Mouse (Mus musculus) induced T-regulatory cell, adult 2 months (primary cell): Measurements from ENCODE around the gene Mfsd4b1.
A peak's percentile ranks its signal among the peaks of the same experiment; 100 is the strongest.

Experiments
- DNase-seq: peaks from one replicate; pipeline ENCODE4 v3.0.0-alpha.2; 2012; ENCODE audit warnings: low read depth

Mfsd4b1 gene

DNA sequence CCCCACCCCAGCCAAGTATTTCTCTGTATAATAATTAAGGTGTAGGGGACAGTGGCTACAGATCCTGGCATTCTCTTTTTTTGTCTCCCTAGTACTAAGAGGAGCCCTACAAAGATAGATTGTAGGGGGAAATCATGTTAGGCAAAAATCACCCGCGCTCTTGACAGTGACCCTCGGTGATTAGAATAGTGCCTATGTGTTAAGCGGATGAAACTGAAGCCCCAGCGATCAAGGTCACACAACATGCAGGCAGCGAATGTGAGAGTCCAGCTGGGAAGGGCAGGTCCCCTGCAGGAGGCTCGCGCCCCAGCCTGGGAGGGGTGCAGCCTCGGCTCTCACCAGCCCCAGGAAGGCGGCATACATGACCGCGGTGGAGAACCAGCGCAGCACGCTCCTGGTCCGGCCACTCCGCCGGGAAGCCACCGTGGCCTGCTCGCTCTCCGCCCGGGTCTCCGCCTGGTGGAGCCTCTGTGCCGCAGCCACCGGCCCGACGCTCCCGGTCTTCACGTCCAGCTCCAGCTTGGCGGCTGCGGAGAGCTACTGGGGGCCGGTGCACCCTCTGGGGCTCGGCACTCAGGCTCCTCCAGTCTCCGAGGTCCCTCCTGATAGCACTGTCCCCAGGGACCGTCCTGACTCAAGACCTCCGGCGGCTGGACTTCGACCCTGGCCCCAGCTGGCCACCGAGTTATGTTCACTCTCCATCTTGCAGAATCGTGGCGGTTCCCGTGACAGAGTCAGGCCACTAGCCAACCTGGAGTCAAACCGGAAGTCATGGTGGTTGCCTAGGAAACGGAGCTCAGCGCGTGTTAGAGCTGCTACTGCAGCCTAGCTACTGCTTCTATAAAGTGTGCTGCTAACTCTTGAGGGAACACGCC, at the start of gene Mfsd4b1:
Mfsd4b1 (minus strand) TSS at position 715 of the 875 bp plus-strand sequence.
- DNase-seq = peak; percentile 90

DNA sequence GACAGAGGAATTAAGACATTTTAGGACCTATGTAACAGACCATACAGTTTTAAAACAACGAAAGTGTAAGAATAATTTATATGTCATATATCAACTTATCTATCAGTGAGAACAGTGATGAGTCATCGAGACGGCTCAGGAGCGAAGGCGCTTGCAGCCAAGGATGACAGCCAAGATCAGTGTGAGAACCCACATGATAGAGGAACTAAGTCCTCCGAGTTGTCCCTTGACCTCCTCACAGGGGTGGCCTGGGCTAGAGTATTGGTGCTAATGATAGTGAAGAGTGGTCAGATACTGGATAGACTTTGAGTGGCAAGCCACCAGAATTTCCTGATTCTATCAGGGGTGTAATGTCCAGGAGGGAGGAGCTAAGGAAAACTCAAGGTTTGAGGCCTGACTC, 48.5 kb upstream of the Mfsd4b1 start:
- DNase-seq = peak; percentile 21

DNA sequence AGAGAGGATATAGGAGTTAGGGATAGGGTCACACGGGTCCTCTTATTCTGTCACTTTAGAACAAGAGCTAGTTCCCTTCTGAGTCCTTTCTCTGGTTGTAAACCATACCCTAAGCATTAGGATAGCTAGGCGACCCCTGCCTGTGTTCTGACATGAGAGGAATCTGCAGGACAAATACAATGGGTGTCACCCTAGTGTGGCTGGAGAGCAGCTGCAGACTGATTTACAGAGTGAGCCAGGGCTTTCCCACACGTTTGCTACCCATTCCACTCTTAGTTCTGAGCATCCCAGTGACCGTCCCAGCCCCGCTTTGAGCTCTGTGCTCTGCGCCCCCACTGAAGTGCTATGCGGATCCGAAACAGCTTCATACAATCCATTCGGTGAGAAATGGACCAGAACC, 45.6 kb upstream of the Mfsd4b1 start:
- DNase-seq = peak; percentile 14

DNA sequence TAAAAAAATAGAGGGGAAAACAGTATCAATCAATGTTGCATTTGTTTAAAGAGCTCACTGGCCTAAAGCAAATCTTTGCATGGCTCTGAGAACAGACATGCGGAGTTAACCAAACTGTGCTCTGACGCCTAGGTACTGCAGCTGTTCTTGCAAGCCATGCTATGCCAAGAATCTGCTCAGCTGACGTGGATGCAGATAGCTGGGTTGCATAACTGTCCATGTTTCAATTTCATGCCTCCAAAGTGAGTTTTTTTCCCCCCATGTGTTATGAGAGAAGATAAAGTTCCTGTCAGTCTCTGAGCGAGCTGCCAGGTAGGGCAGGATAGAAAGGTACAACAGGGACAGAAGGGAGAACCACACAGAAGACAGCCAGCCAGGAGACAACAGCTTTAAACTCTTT, 44.2 kb upstream of the Mfsd4b1 start:
- DNase-seq = no peak

DNA sequence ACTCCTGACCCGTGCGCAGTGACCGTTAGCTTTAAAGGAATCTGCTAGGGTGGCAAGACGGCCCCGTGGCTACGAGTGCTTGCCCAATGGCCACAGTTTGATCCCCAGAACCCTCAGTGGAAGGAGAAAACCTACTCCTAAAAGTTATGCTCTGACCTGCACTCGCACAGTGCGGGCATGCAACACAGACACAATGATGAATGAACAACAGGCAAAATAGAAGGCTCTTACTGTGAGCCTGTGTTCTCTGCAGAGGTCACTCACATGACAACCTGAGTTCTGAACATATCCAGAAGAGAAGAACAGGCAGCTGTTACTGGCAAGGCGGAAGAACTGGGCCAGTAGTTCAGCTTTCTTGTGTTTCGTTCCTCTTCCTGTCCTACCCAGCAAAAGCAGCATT, 43.5 kb upstream of the Mfsd4b1 start:
- peak; percentile 13 for DNase-seq

DNA sequence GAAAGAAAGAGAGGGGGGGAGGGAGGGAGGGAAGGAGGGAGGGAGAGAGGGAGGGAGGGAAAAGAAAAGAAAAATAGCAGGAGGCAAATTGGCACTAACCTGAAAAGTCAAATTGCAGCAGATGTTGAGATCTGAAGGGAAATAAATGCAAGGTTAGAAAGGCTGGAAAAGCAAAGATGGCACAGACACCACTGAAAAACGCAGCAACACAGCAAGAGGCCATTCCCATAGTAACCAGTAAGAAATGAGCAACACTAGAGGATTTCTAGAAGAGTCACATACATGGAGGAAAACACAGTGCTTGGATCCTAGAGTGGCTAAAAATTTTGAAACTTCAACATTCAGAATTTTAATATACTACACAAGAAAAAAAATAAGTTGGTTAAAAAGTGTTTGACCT, 42.5 kb upstream of the Mfsd4b1 start:
- no peak for DNase-seq

DNA sequence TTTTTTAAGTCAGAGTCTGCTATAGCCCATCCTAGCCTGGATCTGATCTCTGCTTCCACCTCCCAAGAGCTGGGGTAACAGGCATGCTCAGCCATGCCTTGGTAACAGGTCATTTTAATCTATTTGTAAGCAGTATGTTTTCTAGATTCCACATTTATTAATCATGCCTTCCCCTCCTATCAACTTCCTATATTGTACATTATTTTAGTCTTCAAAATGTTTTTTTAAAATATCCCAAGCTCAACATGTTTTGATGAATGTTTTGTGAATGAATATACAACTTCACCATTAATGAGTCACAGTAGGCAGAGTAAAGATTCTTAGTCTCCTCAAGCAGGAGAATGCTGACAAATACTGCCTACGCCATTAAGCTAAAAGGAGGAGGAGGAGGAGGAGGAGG, 42.0 kb upstream of the Mfsd4b1 start:
- no peak for DNase-seq

DNA sequence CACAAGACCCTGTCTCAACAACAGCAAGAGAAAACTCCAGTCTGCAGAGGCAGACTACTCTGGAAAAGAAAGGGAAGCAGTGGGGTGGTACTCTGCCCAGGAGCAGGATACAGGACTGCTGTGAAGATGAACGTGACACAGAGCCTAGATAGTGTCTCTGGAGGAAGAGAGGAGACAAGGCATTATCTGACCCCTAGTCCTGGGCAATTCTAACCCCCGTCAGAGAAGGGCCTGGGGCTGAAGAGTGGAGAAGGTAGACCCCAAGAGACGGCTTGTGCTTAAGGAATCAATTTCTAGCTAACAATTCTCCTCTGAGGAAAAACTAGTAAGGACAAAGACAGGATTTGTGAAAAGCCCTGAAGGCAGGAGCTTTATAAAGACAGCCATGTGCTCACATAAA, 40.3 kb upstream of the Mfsd4b1 start:
- DNase-seq = no peak

DNA sequence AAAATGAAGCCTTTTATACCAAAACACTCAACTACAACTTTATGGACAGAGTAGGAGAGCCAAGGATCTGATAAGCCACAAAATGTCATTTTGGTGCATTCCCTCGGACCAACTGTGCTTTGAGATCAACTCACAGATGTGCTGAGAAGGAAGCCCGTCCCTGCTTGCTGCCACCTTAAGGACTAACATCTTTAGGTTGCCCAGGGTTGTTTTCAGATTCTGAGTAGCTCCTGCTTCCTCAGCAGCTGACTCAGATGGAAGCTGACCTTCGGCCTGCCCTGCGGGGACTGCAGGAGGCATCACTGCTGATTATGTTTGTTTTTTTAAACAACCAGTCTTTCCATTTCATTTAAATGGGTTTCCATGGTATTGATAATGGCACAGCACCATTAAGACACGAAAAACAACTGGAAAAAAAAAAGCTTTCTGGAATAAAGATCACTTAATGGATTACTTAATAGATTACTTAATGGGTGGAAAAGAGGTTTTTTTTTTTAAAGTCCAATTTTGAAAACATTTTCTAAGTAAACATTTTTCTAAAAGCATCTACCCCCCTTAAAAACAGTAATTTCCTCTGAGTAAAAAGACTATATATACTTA, 38.3 kb upstream of the Mfsd4b1 start:
- peak; percentile 20 for DNase-seq

DNA sequence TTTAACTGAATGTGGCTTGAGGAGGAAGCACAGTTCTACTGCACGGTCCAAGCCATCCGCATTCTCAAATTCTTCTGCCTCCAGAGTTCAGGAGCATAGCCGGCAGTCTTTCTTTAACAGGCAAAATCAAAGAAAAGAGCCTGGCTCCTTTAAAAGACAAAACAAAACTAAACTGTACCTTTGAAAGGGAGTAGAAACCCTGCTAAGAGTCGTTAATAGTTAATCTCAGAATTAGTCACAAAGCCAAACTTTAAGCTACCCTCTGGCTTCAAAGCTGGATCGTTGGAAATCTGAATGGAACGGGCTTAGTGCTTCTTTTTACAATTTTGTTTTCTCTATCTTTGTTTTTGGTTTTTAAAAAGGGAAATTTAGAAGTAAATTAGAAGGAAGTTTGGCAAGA, 37.7 kb upstream of the Mfsd4b1 start:
- DNase-seq = no peak

DNA sequence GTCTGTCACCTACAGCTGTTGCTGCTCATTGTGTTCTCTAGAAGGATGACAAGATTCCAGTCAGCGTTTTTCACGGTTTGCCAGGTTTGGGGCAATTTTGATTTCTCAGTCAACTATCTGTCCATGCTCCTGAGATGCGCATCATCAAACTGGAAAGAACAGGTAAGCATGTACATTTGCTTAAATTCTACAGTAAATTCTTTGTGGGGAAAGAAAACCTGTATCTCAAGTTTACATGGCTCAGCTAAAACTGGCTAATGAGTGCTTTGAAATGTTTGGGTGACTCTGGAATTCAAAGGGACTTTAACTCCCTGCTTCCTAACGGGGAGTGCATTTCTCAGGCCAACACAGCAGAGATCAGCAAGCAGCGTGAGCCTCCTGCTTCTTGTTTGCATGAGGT, 36.9 kb upstream of the Mfsd4b1 start:
- no peak for DNase-seq

DNA sequence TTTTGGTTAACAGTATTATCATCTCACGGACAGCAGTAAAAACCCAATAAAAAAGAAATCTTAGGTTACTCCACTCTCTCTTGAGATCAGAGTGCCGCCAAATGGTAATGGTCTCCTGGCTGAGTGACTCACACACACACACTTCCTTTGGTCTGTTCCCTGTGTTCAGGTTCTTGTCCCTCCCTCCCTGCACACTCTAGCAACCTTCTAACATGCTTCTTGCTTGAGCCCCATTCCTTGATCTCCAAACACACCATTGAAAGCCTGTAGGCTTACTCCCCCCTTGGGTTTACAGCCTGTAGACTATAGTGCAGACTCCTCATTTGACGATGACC, 33.7 kb upstream of the Mfsd4b1 start:
- DNase-seq = no peak

DNA sequence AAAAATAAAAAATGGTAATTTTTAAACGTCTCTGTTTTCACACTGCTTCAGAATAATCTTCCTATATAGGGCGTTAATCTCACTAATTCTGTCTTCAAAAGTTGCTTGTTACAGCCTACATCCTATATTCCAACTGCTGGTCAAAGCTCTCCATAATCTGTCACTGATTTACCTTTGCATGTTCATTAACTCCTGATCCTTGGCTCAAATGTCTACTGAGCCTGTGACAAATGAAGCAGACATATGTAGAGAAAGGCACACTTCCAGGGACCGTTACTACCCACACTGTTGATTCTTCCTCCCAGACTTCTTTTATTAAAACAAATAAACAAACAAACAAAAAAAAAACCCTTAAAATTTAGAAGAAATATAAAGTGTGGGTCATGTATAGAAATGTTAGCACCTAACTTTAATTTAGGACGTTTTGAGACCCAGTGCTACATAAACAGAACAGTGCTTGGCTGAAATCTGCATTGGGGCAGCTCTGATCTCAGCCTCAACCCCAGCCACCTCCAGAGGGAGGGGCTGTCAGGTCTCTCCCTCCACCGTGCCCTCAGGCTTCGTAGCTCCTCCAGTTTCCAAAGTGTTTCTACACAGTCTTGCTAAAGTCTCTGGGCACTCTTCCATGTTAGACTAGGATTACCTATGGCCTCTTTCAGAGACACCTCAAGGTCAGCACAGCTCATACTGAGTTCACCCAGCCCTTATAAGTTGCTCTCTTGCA, 33.2 kb upstream of the Mfsd4b1 start:
- DNase-seq = no peak

DNA sequence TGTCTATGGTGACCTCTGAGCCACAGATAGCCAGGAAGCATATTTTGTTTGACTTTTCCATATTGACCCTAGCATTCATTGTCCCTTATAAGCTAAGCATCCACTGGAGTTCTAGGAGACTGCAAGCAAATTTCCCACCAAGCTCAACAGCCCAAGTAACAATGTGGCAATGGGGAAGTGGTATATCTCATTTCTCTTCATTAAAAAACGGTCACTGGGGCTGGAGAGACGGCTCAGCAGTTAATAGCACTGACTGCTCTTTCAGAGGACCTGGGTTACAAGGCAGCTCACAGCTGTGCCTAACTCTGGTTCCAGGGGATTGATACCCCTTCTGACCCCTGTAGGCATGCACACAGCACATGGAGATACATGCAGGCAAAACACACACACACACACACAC, 32.5 kb upstream of the Mfsd4b1 start:
- no peak for DNase-seq

DNA sequence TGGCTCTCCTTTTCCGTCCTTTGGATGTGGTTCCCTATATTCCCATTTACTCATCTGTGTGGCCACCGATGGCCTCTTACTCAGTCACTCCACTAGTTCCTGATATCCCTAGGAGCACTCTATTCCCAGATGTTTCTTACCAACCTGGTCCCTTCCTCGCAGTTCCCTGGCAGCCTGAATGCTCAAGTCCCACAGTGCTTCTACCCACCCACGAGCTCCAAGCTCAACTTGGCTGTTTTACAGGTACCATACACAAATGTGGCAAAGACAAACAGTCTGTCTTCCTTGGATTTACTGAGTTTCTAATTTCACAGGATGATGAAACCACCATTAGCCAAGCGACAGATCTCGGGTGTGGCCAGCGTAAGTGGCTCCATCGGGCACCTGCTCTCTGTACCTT, 29.4 kb upstream of the Mfsd4b1 start:
- no peak for DNase-seq

DNA sequence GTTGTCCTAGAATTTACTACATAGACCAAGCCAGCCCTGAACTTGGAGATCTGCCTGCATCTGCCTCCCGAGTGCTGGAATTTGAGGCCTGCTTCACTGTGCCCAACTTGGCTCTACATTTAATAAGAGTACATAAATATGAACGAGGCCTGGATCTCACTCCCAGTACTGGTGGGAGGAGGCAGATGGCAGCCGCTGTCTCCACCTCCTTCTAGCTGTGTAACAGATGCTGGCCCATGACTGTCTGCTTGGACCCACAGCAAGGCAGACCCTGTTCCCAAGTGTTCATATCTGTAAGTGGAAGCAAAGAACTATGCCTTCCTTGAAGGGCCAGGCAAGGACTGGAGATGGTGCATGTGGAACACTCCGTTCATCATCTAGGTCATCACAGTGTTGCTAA, 28.8 kb upstream of the Mfsd4b1 start:
- DNase-seq = no peak

DNA sequence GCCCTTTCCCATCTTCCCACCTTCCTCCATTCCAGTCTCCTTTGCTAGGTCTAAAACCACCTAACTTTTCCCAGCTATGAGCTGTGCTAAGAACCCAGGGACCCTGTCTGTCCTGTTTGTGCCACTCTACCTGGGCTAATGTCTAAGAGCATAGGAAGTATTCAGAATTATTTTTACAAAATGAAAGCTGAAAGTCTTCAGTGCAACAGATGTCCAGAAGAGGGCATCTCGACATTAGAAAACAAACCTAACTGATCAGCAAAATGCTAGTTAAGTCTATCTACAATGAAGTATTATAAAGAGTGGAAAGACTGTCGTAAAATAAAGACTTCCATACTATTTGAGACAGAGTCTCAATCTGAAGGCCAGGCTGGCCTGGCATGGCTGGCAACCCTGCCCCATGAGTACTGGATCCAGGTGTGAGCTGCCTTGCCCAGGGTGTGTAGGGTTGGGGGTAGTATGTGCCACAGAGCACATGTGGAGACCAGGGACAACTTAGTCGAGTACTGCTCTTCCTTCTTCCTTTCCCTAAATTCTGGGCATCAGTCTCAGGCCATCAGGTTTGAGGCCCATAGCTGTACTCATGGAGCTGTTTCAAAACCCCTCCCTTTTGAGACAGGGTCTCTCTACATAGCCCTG, 28.3 kb upstream of the Mfsd4b1 start:
- DNase-seq = peak; percentile 74

DNA sequence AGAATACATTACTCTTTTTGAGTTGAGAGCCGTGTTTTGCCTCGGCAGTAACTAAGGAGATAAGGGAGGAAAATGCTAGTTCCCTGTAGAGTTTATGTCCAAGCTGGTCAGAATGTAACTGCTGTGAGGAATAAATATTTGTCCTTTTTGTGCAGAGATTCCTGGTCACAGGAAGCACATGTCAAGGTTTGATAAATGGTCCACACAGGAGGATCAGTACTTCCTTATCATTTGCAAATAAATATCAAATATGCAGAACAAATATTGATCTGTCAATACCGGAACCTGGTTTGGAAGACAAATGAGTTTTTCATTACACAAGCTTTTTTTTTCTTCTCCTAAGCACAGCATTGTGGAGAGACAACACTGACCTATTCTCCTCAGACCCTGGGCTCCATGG, 26.9 kb upstream of the Mfsd4b1 start:
- no peak for DNase-seq

DNA sequence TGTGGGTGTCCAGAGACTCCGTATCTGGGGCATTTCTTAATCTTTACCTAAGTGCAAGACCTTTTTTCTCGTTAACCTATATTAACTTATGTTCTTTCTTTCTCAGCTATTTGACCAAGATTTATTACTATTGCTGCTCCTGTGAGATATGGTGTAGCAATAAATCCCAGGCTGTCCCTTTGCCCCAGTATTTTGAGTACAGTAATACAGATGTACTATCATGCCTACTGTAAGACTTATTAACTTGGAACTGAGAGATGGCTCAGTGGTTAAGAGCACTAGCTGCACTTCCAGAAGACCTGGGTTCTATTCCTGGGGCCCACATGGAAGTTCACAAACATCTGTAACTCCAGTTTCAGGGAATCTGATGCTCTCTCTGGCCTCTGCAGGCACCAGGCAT, 25.7 kb upstream of the Mfsd4b1 start:
- DNase-seq = no peak

DNA sequence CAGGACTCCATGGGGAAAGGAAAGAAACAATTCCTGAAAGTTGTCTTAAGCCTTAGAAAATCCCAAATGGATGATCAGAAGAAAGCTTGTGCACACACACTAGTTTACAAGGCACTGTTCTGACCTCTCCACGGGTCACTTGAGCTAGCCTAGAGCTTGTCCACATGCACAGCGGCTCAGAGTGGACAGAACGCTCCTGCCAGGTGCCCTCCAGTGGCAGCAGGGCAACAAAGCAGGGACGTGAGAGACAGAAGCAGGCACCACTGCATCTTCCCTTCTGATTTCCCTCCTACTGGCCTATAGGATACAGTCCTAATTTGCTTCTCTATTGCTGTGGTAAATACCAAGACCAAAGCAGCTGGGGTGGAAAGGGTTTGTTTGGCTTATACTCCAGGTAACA, 16.3 kb upstream of the Mfsd4b1 start:
- DNase-seq = no peak

DNA sequence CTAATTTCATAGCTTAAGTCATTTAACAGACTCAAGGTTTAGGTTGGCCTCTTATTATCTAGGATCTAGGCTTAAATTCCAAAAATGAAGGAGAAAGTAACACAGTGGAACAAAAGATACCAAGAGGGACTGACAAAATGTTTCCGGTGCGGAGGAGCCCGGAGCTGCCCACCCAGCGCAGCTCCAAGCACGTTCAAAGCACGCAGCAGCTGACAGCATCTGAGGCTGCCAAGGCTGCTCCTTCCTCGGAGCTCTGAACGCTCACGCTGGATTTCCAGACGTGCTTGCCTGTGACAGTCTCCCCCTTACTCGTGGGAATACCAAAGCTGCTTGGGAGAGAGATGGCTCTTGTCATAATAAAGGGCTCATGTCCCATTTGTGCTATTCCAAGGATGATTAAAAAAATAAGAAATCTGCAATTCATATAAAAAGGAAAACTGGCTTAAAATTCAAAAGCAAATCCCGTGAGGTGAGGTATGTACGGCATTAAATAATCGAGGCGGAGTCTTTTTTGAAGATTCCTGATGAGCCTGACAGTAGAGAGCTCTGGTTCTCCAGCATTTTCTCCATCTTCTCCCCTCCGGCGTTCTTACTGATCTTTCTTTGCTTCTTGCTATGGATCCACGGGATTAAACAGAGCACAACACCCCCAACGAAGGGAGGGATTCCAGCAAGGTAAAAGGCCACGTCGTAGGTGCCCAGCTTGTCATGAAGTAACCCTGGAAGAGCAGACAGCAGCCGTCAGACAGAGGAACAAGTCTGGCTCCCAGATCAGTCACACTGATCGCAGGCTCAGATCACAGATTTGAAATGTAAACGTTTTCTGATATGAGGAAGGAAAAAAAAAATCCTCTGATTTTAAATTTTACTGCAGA, 11.9 kb upstream of the Mfsd4b1 start:
- no peak for DNase-seq

DNA sequence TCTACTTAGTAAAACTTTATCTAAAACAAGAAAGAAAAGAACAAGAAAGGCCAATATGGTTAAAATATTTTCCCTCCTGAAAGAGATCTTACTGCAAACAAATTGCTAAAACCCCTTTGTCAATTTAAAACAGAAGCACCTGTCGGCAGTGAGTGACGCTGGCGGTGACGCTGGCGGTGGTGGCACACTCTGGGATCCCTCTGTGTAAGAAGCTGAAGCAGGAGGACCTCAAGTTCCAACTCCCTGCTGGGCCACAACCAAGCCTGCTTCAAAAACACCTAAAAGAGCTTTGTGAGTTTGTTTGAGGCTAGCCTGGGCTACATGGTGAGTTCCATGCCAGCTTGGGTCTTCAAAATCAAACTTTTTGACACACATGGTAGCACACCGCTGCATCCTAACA, 9.9 kb upstream of the Mfsd4b1 start:
- no peak for DNase-seq
